In genomic region chr8:47136047-47136446, GRCm38 (mm10) we compare ENCODE assay signal across 12 mouse cellular contexts.
DNase-seq lines count a peak whose midpoint lies in the region; ATAC-seq and TF ChIP-seq lines count a peak whose summit lies in the region.
"Had no signal": no experiment of that assay in that cellular context is flagged by ENCODE, and none has a peak within 500 bp of the region (broad histone marks: within the 10 kb centered on the region; RNA-seq: fewer than 3 reads in every experiment).

No protein-coding gene starts in this region.

- ATAC-seq in forebrain, embryonic 15.5 days (replicated peaks), result no peak
- no peak for ATAC-seq in hindbrain, embryonic 12.5 days (ENCODE audit: low FRiP score)
- ATAC-seq in hindbrain, embryonic 16.5 days, result no peak
- no peak for ATAC-seq in neural tube, embryonic 12.5 days (ENCODE audit: low FRiP score, low read depth)
- ATAC-seq in stomach, postnatal 0 days (ENCODE audit: low FRiP score, low TSS enrichment), result no peak

- no peak overlapping the region for H3K27ac ChIP-seq in forebrain, embryonic 10.5 days
- no peak overlapping the region for H3K27ac ChIP-seq in forebrain, embryonic 15.5 days (replicated peaks)
- H3K27ac ChIP-seq in hindbrain, embryonic 12.5 days, result no peak overlapping the region
- no peak overlapping the region for H3K27ac ChIP-seq in hindbrain, embryonic 16.5 days (ENCODE audit: low read depth, low read length)
- H3K27ac ChIP-seq in neural tube, embryonic 12.5 days, result no peak overlapping the region
- no peak overlapping the region for H3K27ac ChIP-seq in stomach, postnatal 0 days (replicated peaks)
- H3K27ac ChIP-seq: liver, embryonic 13.5 days; midbrain, embryonic 12.5 days had no signal

- H3K36me3 ChIP-seq in forebrain, embryonic 10.5 days (replicated peaks), result no peaks in the 10 kb centered on the region
- no peaks in the 10 kb centered on the region for H3K36me3 ChIP-seq in forebrain, embryonic 15.5 days
- no peaks in the 10 kb centered on the region for H3K36me3 ChIP-seq in hindbrain, embryonic 12.5 days
- H3K36me3 ChIP-seq in hindbrain, embryonic 16.5 days (ENCODE audit: control insufficient read depth, insufficient read depth, low read length), result no peaks in the 10 kb centered on the region
- no peaks in the 10 kb centered on the region for H3K36me3 ChIP-seq in neural tube, embryonic 12.5 days
- no peaks in the 10 kb centered on the region for H3K36me3 ChIP-seq in stomach, postnatal 0 days (ENCODE audit: control insufficient read depth, insufficient read depth, low read length)
- H3K36me3 ChIP-seq: liver, embryonic 13.5 days; midbrain, embryonic 12.5 days had no signal

- TF ChIP-seq CTCF in stomach, postnatal 0 days (IDR thresholded peaks at IDR 0.05; ENCODE audit: low read depth), result no peak

- 41% methylated on average over 5 of the region's 5 CpGs for WGBS in forebrain, embryonic 10.5 days
- WGBS in forebrain, embryonic 15.5 days, result 50% methylated on average over 5 of the region's 5 CpGs
- 43% methylated on average over 5 of the region's 5 CpGs for WGBS in hindbrain, embryonic 12.5 days
- 43% methylated on average over 5 of the region's 5 CpGs for WGBS in hindbrain, embryonic 16.5 days
- 43% methylated on average over 5 of the region's 5 CpGs for WGBS in neural tube, embryonic 12.5 days
- WGBS in stomach, postnatal 0 days, result 29% methylated on average over 5 of the region's 5 CpGs

- peak overlapping the region; percentile 31; the same call in 1 of the 2 replicates for H3K4me3 ChIP-seq in forebrain, embryonic 10.5 days
- H3K4me3 ChIP-seq in forebrain, embryonic 15.5 days, result no peak overlapping the region
- no peak overlapping the region for H3K4me3 ChIP-seq in hindbrain, embryonic 12.5 days
- H3K4me3 ChIP-seq in hindbrain, embryonic 16.5 days (ENCODE audit: low read length), result no peak overlapping the region
- no peak overlapping the region for H3K4me3 ChIP-seq in neural tube, embryonic 12.5 days
- peak overlapping the region; percentile 32; the same call in 1 of the 2 replicates for H3K4me3 ChIP-seq in stomach, postnatal 0 days (ENCODE audit: low read depth, low read length)
- H3K4me3 ChIP-seq: erythroblast, embryonic 14.5 days; liver, embryonic 13.5 days; midbrain, embryonic 12.5 days had no signal

- H3K4me2 ChIP-seq in forebrain, embryonic 15.5 days (replicated peaks), result no peak overlapping the region
- H3K4me2 ChIP-seq in hindbrain, embryonic 12.5 days (replicated peaks), result peak overlapping the region; percentile 37
- H3K4me2 ChIP-seq in hindbrain, embryonic 16.5 days (ENCODE audit: low read length), result no peak overlapping the region
- peak overlapping the region; percentile 36; the same call in 1 of the 2 replicates for H3K4me2 ChIP-seq in neural tube, embryonic 12.5 days (replicated peaks)
- peak overlapping the region; percentile 49; the same call in 1 of the 2 replicates for H3K4me2 ChIP-seq in stomach, postnatal 0 days (replicated peaks; ENCODE audit: low read depth)

- DNase-seq in forebrain, embryonic 10.5 days (ENCODE audit: extremely low spot score, low spot score), result no peak
- DNase-seq in neural tube, embryonic 10.5 days (ENCODE audit: extremely low spot score, low spot score), result no peak
- DNase-seq in stomach, postnatal 0 days (ENCODE audit: low spot score), result no peak
- DNase-seq in urinary bladder, adult 2 months (ENCODE audit: low spot score), result no peak
- DNase-seq: cerebellum, adult 2 months; liver, embryonic 13.5 days had no signal

- H3K9me3 ChIP-seq in forebrain, embryonic 10.5 days, result no peaks in the 10 kb centered on the region
- H3K9me3 ChIP-seq in forebrain, embryonic 15.5 days, result no peaks in the 10 kb centered on the region
- no peaks in the 10 kb centered on the region for H3K9me3 ChIP-seq in hindbrain, embryonic 12.5 days (replicated peaks)
- no peaks in the 10 kb centered on the region for H3K9me3 ChIP-seq in hindbrain, embryonic 16.5 days (ENCODE audit: control insufficient read depth, low read length)
- H3K9me3 ChIP-seq in neural tube, embryonic 12.5 days, result no peaks in the 10 kb centered on the region
- H3K9me3 ChIP-seq in stomach, postnatal 0 days (ENCODE audit: control insufficient read depth, low read length), result no peaks in the 10 kb centered on the region
- H3K9me3 ChIP-seq: liver, embryonic 13.5 days; midbrain, embryonic 12.5 days had no signal

- peaks cover 17% of the 10 kb centered on the region for H3K4me1 ChIP-seq in forebrain, embryonic 10.5 days
- no peaks in the 10 kb centered on the region for H3K4me1 ChIP-seq in forebrain, embryonic 15.5 days
- H3K4me1 ChIP-seq in hindbrain, embryonic 12.5 days, result peaks cover 11% of the 10 kb centered on the region
- no peaks in the 10 kb centered on the region for H3K4me1 ChIP-seq in hindbrain, embryonic 16.5 days (ENCODE audit: control insufficient read depth, insufficient read depth, low read depth, low read length)
- 0 out of 2 replicates have a peak, but pooled peaks cover 2% of the 10 kb centered on the region for H3K4me1 ChIP-seq in neural tube, embryonic 12.5 days
- H3K4me1 ChIP-seq in stomach, postnatal 0 days (replicated peaks; ENCODE audit: control insufficient read depth, insufficient read depth), result no peaks in the 10 kb centered on the region
- H3K4me1 ChIP-seq: liver, embryonic 13.5 days; midbrain, embryonic 12.5 days had no signal

- H3K9ac ChIP-seq in forebrain, embryonic 15.5 days (replicated peaks), result no peak overlapping the region
- no peak overlapping the region for H3K9ac ChIP-seq in hindbrain, embryonic 12.5 days
- H3K9ac ChIP-seq in hindbrain, embryonic 16.5 days (ENCODE audit: low read depth, low read length), result no peak overlapping the region
- no peak overlapping the region for H3K9ac ChIP-seq in neural tube, embryonic 12.5 days
- H3K9ac ChIP-seq in stomach, postnatal 0 days (ENCODE audit: low read length), result no peak overlapping the region
- H3K9ac ChIP-seq: liver, embryonic 13.5 days; midbrain, embryonic 12.5 days had no signal

- no peak for TF ChIP-seq EP300 in stomach, postnatal 0 days (optimal IDR thresholded peaks at IDR 0.05)

- H3K27me3 ChIP-seq in forebrain, embryonic 10.5 days (ENCODE audit: poor library complexity, severe bottlenecking), result no peaks in the 10 kb centered on the region
- no peaks in the 10 kb centered on the region for H3K27me3 ChIP-seq in forebrain, embryonic 15.5 days
- no peaks in the 10 kb centered on the region for H3K27me3 ChIP-seq in hindbrain, embryonic 12.5 days
- H3K27me3 ChIP-seq in hindbrain, embryonic 16.5 days (replicated peaks; ENCODE audit: control insufficient read depth, insufficient read depth, low read length), result no peaks in the 10 kb centered on the region
- H3K27me3 ChIP-seq in neural tube, embryonic 12.5 days (replicated peaks), result no peaks in the 10 kb centered on the region
- no peaks in the 10 kb centered on the region; the same call in 1 of the 2 replicates for H3K27me3 ChIP-seq in stomach, postnatal 0 days (ENCODE audit: control insufficient read depth, insufficient read depth, low read length)
- H3K27me3 ChIP-seq: liver, embryonic 13.5 days; midbrain, embryonic 12.5 days had no signal

Comparison
In these comparisons a context has a peak if more than half of its experiments do, and no peak if none do; other contexts are left out.
1. H3K4me3 ChIP-seq: peak in forebrain, embryonic 10.5 days (single experiment) and stomach, postnatal 0 days (single experiment); none in forebrain, embryonic 15.5 days (single experiment), hindbrain, embryonic 12.5 days (single experiment), hindbrain, embryonic 16.5 days (single experiment) and neural tube, embryonic 12.5 days (single experiment).
2. H3K4me2 ChIP-seq: peak in hindbrain, embryonic 12.5 days (single experiment), neural tube, embryonic 12.5 days (single experiment) and stomach, postnatal 0 days (single experiment); none in forebrain, embryonic 15.5 days (single experiment) and hindbrain, embryonic 16.5 days (single experiment).